Mouse (Mus musculus): ENCODE results near the gene Npr2. TPM values are rescaled to one million over a fixed set of nuclear protein-coding genes. Genes with fewer than 3 reads are reported as not detected.
"Not testable (repeated sequence)": the region's sequence is repeated elsewhere in the genome, so short reads cannot be mapped to it uniquely, and the experiment has no call there.

Gene Npr2
- polyA plus RNA-seq, 1 experiment from 2014 or later = 11.9 TPM

DNA sequence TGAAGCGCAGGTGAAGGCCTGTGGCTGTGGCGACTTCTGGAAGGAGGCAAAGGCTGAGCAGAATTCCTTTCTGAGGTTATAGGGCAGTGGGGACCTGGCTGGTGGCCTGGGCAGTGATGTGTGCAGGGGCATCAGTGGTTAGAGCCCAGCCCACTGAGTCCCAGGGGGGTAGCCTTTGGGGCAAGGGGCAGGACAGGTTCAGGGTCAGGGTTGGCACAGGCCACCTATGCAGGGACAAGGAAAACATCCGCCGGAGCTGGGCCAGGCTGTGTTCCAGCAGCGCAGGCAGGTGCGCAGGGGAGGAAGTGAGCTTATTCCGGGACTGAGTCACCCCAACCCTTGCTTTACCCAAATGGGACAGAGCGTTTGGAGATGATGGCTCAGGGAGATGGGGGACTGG is 45.3 kb upstream of the Npr2 start:
- no peaks in the 10 kb centered on the region; the same call in 1 of the 2 replicates for H3K27me3 ChIP-seq (replicated peaks; ENCODE audit: insufficient read depth, low read length)
- H3K36me3 ChIP-seq (ENCODE audit: insufficient read depth, low read length) = peaks cover 20% of the 10 kb centered on the region; the same call in 1 of the 2 replicates
- ATAC-seq (no peak), DNase-seq (ENCODE audit: low spot score) (no peak)
- no peaks in the 10 kb centered on the region for H3K9me3 ChIP-seq (ENCODE audit: low read length)
- H3K4me2 ChIP-seq (replicated peaks; ENCODE audit: low read depth, low read length) = no peak overlapping the region
- H3K27ac ChIP-seq (ENCODE audit: low read length) = no peak overlapping the region
- no peaks in the 10 kb centered on the region; the same call in 1 of the 2 replicates for H3K4me1 ChIP-seq (ENCODE audit: insufficient read depth, low read depth, low read length)
- WGBS = 64% methylated on average over 8 of the region's 8 CpGs
- TF ChIP-seq EP300 (IDR thresholded peaks at IDR 0.05) (no peak), CTCF (IDR thresholded peaks at IDR 0.05) (no peak)
- no peak overlapping the region for H3K9ac ChIP-seq (replicated peaks; ENCODE audit: low read depth)
- H3K4me3 ChIP-seq (ENCODE audit: low read depth, low read length) = no peak overlapping the region

DNA sequence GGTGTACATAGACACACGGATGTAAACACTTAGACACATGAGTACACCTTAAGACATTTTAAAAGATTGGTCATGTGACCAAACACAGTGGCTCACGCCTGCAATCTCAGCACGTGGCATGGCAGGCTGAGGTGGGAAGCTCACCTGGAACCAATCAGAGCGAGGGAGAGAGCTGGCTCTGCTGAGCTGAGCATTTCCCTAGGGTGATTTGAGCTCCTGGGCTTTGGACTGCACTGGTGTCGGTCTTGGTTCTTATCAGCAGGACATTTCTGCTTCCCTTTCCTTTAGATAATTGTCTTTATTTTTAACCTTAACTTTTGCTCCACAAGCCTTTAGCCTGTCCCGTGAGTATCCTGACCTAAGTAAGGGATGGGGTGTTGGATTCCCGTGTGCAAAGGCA is 44.1 kb upstream of the Npr2 start:
- peaks cover 15% of the 10 kb centered on the region; the same call in 1 of the 2 replicates for H3K36me3 ChIP-seq (ENCODE audit: insufficient read depth, low read length)
- H3K27ac ChIP-seq (ENCODE audit: low read length) = no peak overlapping the region
- no peak overlapping the region for H3K4me2 ChIP-seq (replicated peaks; ENCODE audit: low read depth, low read length)
- no peaks in the 10 kb centered on the region; the same call in 1 of the 2 replicates for H3K27me3 ChIP-seq (replicated peaks; ENCODE audit: insufficient read depth, low read length)
- peak; percentile 42; the same call in 1 of the 2 replicates for ATAC-seq
- TF ChIP-seq EP300 (IDR thresholded peaks at IDR 0.05) (no peak), CTCF (IDR thresholded peaks at IDR 0.05) (no peak)
- no peak overlapping the region for H3K4me3 ChIP-seq (ENCODE audit: low read depth, low read length)
- H3K9ac ChIP-seq (replicated peaks; ENCODE audit: low read depth) = no peak overlapping the region
- 39% methylated on average over 7 of the region's 7 CpGs for WGBS
- H3K4me1 ChIP-seq (ENCODE audit: insufficient read depth, low read depth, low read length) = no peaks in the 10 kb centered on the region; the same call in 1 of the 2 replicates
- no peak for DNase-seq (ENCODE audit: low spot score)
- no peaks in the 10 kb centered on the region for H3K9me3 ChIP-seq (ENCODE audit: low read length)

- ATAC-seq (no peak), DNase-seq (ENCODE audit: low spot score) (no peak)
- no peak overlapping the region for H3K9ac ChIP-seq (replicated peaks; ENCODE audit: low read depth)
- H3K27ac ChIP-seq (ENCODE audit: low read length) = no peak overlapping the region
- H3K9me3 ChIP-seq (ENCODE audit: low read length) = no peaks in the 10 kb centered on the region
- WGBS = 36% methylated on average over 5 of the region's 5 CpGs
- no peaks in the 10 kb centered on the region for H3K27me3 ChIP-seq (replicated peaks; ENCODE audit: insufficient read depth, low read length)
- no peak overlapping the region for H3K4me3 ChIP-seq (ENCODE audit: low read depth, low read length)
- no peak overlapping the region for H3K4me2 ChIP-seq (replicated peaks; ENCODE audit: low read depth, low read length)
- TF ChIP-seq EP300 (IDR thresholded peaks at IDR 0.05) (no peak), CTCF (IDR thresholded peaks at IDR 0.05) (no peak)
- H3K4me1 ChIP-seq (ENCODE audit: insufficient read depth, low read depth, low read length) = no peaks in the 10 kb centered on the region; the same call in 1 of the 2 replicates
- H3K36me3 ChIP-seq (ENCODE audit: insufficient read depth, low read length) = no peaks in the 10 kb centered on the region
These were observed 40.2 kb upstream of the Npr2 start for GRCm38 (mm10) chr4:43591543-43591942.

- Histone ChIP-seq H3K27ac (ENCODE audit: low read length) (no peak overlapping the region), H3K36me3 (ENCODE audit: insufficient read depth, low read length) (no peaks in the 10 kb centered on the region), H3K4me3 (ENCODE audit: low read depth, low read length) (no peak overlapping the region), H3K4me1 (ENCODE audit: insufficient read depth, low read depth, low read length) (no peaks in the 10 kb centered on the region; the same call in 1 of the 2 replicates), H3K27me3 (replicated peaks; ENCODE audit: insufficient read depth, low read length) (no peaks in the 10 kb centered on the region), H3K9me3 (ENCODE audit: low read length) (no peaks in the 10 kb centered on the region), H3K4me2 (replicated peaks; ENCODE audit: low read depth, low read length) (no peak overlapping the region), H3K9ac (replicated peaks; ENCODE audit: low read depth) (no peak overlapping the region)
- 71% methylated on average over 3 of the region's 3 CpGs for WGBS
- ATAC-seq (no peak), DNase-seq (ENCODE audit: low spot score) (no peak)
- TF ChIP-seq CTCF (IDR thresholded peaks at IDR 0.05) = no peak
- no peak for TF ChIP-seq EP300 (IDR thresholded peaks at IDR 0.05)
These were observed 39.8 kb upstream of the Npr2 start for GRCm38 (mm10) chr4:43591961-43592360.

DNA sequence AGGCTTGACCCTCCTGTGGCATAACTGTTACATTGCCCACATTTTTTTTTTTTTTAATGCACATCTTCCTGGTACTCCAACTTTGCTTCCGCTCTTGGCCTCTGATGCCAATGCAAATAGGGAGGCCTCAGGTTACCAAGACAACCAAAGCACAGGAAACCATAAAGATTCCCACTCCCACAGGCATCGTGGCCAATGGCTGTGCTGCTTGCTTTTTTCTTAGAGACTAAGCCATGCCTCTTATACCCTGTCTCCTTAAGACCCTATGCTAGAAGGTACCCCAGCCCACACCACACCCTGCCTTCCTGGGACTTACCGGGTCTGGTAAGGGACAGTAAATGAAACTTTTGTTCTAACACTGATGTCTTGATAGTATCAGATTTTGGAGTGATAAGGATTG is 38.3 kb upstream of the Npr2 start:
- Histone ChIP-seq H3K36me3 (ENCODE audit: insufficient read depth, low read length) (no peaks in the 10 kb centered on the region), H3K27me3 (replicated peaks; ENCODE audit: insufficient read depth, low read length) (no peaks in the 10 kb centered on the region), H3K9ac (replicated peaks; ENCODE audit: low read depth) (no peak overlapping the region), H3K4me1 (ENCODE audit: insufficient read depth, low read depth, low read length) (no peaks in the 10 kb centered on the region), H3K27ac (ENCODE audit: low read length) (no peak overlapping the region), H3K4me2 (replicated peaks; ENCODE audit: low read depth, low read length) (no peak overlapping the region), H3K4me3 (ENCODE audit: low read depth, low read length) (no peak overlapping the region), H3K9me3 (ENCODE audit: low read length) (no peaks in the 10 kb centered on the region)
- DNase-seq (ENCODE audit: low spot score) (no peak), ATAC-seq (no peak)
- WGBS = 44% methylated on average over 3 of the region's 3 CpGs
- TF ChIP-seq CTCF (IDR thresholded peaks at IDR 0.05) (no peak), EP300 (IDR thresholded peaks at IDR 0.05) (no peak)

DNA sequence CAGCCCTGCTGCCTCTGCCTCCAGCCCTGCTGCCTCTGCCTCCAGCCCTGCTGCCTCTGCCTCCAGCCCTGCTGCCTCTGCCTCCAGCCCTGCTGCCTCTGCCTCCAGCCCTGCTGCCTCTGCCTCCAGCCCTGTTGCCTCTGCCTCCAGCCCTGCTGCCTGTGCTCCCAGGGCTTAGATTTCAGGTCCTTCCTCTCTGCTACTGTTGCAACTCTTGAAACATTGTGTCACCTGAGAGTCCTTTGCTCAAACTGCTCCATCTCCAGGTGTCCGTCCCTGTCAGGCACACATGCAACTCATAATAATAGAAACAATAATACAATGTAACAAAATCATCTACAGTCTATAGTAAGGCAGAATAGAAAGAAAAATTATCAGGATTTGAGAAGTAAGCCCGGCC is 35.1 kb upstream of the Npr2 start:
- 73% methylated on average over 2 of the region's 2 CpGs for WGBS

DNA sequence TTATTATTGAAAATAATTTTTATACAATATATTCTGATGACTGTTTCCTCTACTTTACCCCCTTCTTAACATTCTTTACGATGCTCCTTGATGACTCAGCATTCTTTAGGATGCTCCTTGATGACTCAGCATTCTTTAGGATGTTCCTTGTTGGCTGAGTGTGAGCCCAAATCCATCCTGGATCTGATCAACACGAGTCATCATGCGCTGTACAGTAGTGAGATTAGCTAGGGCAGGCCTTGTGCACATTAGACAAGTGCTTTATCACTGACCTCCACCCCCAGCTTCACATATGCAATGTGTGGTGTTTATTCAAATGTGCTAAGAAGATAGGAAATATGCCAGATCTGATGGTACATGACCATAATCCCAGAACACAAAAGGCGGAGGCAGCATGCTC is 33.5 kb upstream of the Npr2 start:
- H3K27ac ChIP-seq (ENCODE audit: low read length) = no peak overlapping the region
- no peak overlapping the region for H3K4me3 ChIP-seq (ENCODE audit: low read depth, low read length)
- WGBS = 72% methylated on average over 4 of the region's 4 CpGs
- H3K9ac ChIP-seq (replicated peaks; ENCODE audit: low read depth) = no peak overlapping the region
- TF ChIP-seq CTCF (IDR thresholded peaks at IDR 0.05) = no peak
- TF ChIP-seq EP300 (IDR thresholded peaks at IDR 0.05) = no peak
- no peak for DNase-seq (ENCODE audit: low spot score)
- ATAC-seq = no peak
- no peaks in the 10 kb centered on the region for H3K36me3 ChIP-seq (ENCODE audit: insufficient read depth, low read length)
- H3K9me3 ChIP-seq (ENCODE audit: low read length) = no peaks in the 10 kb centered on the region
- no peaks in the 10 kb centered on the region for H3K4me1 ChIP-seq (ENCODE audit: insufficient read depth, low read depth, low read length)
- no peaks in the 10 kb centered on the region for H3K27me3 ChIP-seq (replicated peaks; ENCODE audit: insufficient read depth, low read length)
- H3K4me2 ChIP-seq (replicated peaks; ENCODE audit: low read depth, low read length) = no peak overlapping the region

More for the DNA sequence above, 35.1 kb upstream of the Npr2 start:
- H3K36me3 ChIP-seq (ENCODE audit: insufficient read depth, low read length); H3K9ac ChIP-seq (replicated peaks; ENCODE audit: low read depth); H3K9me3 ChIP-seq (ENCODE audit: low read length); H3K4me2 ChIP-seq (replicated peaks; ENCODE audit: low read depth, low read length); DNase-seq (ENCODE audit: low spot score); H3K4me1 ChIP-seq (ENCODE audit: insufficient read depth, low read depth, low read length); H3K27me3 ChIP-seq (replicated peaks; ENCODE audit: insufficient read depth, low read length); H3K27ac ChIP-seq (ENCODE audit: low read length); ATAC-seq; H3K4me3 ChIP-seq (ENCODE audit: low read depth, low read length): not testable (repeated sequence)
